Mouse (Mus musculus): ENCODE results near the gene Trim67. TPM values are rescaled to one million over a fixed set of nuclear protein-coding genes. Genes with fewer than 3 reads are reported as not detected.

Trim67 gene
- not detected for total RNA-seq (2023)

GRCm38 (mm10) chr8:124792708-124793107 lies at the start of gene Trim67:
Gene Trim67 (plus strand): TSS chr8:124793092.

GRCm38 (mm10) chr8:124751709-124752173 lies 41.2 kb upstream of the Trim67 start, which contains the start of gene Fam89a:
Gene Fam89a (minus strand): TSS chr8:124751832.

GRCm38 (mm10) chr8:124862321-124863162 lies 69.7 kb downstream of the Trim67 start, which contains the start of the genes Gnpat and 2810004N23Rik:
Gene Gnpat (plus strand): TSS chr8:124863033.
Gene 2810004N23Rik (minus strand): TSS chr8:124863120.

Other genes with a start within 250 kb of the Trim67 start
- not detected for gene Agt, start 223.4 kb upstream of the Trim67 start, total RNA-seq (2023)
- not detected for gene Capn9, start 217.0 kb upstream of the Trim67 start, total RNA-seq (2023)
- gene 2310022B05Rik, start 129.7 kb upstream of the Trim67 start, total RNA-seq (2023), result 1 to 10 TPM; 7.3 TPM
- 100 to 1,000 TPM in 1 of 2 experiments, 10 to 100 TPM in 1; 88.0 to 106 TPM for gene Ttc13, start 71.1 kb upstream of the Trim67 start, total RNA-seq (2023)
- 10 to 100 TPM; 20.5 to 21.2 TPM for gene Arv1, start 71.0 kb upstream of the Trim67 start, total RNA-seq (2023)
- under 1 TPM in 1 of 2 experiments, not detected in 1; 0.56 TPM for gene Fam89a, start 41.3 kb upstream of the Trim67 start, total RNA-seq (2023)
- gene Gnpat, start 69.9 kb downstream of the Trim67 start, total RNA-seq (2023), result 10 to 100 TPM; 82.9 to 89.6 TPM
- 10 to 100 TPM; 26.0 to 29.1 TPM for gene 2810004N23Rik, start 70.0 kb downstream of the Trim67 start, total RNA-seq (2023)
- 10 to 100 TPM; 15.0 to 16.1 TPM for gene Exoc8, start 104.6 kb downstream of the Trim67 start, total RNA-seq (2023)
- 10 to 100 TPM; 32.1 to 35.5 TPM for gene Sprtn, start 104.8 kb downstream of the Trim67 start, total RNA-seq (2023)
- 10 to 100 TPM; 18.3 to 18.7 TPM for gene Egln1, start 156.2 kb downstream of the Trim67 start, total RNA-seq (2023)
- 10 to 100 TPM; 48.8 to 49.1 TPM for gene Tsnax, start 219.9 kb downstream of the Trim67 start, total RNA-seq (2023)